Mouse (Mus musculus): ENCODE measurements around the gene Ndufv1. TPM values are rescaled to one million over a fixed set of nuclear protein-coding genes. Genes with fewer than 3 reads are reported as not detected.
"Not testable (repeated sequence)": the region's sequence is repeated elsewhere in the genome, so short reads cannot be mapped to it uniquely, and the experiment has no call there.

Gene Ndufv1
- polyA plus RNA-seq, 1 experiment from 2014 or later = 188 TPM

DNA sequence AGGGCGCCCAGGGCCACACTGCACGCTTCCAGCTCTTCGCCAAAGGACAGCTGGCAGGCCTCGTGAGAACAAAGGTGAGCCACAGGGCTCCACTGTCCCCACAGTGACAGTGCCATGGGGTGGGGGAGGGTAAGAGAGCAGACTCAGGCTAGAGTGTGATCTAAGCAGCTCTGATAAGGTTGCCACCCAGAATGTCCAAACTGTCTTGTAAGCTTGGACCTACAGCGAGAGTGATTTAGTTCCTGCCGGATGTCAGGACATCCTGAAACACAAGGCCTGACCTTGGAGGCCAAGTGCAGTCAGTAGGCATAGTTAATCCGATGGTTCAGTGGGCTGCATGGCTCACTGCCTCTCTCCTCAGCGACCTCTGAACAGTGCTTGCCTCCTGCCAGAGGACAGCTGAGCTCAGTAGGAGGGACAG lies 27.3 kb downstream of the Ndufv1 start:
- DNase-seq (ENCODE audit: low spot score) (peak; percentile 57), ATAC-seq (ENCODE audit: low FRiP score) (peak; percentile 42; the same call in 1 of the 2 replicates)
- H3K36me3 ChIP-seq (ENCODE audit: control insufficient read depth, insufficient read depth, low read length) = no peaks in the 10 kb centered on the region
- H3K9ac ChIP-seq (ENCODE audit: low read depth, low read length) = no peak overlapping the region
- no peak overlapping the region for H3K4me2 ChIP-seq (replicated peaks; ENCODE audit: low read depth, low read length)
- no peaks in the 10 kb centered on the region for H3K27me3 ChIP-seq (ENCODE audit: control insufficient read depth, insufficient read depth, low read length)
- WGBS = 17% methylated on average over 8 of the region's 8 CpGs
- no peaks in the 10 kb centered on the region for H3K9me3 ChIP-seq (ENCODE audit: control insufficient read depth, low read length)
- H3K27ac ChIP-seq (ENCODE audit: low read depth, low read length) = peak overlapping the region; percentile 58; the same call in 1 of the 2 replicates
- H3K4me3 ChIP-seq (ENCODE audit: low read depth, low read length) = no peak overlapping the region
- peaks cover 11% of the 10 kb centered on the region for H3K4me1 ChIP-seq (replicated peaks; ENCODE audit: control insufficient read depth, insufficient read depth, low read length)

DNA sequence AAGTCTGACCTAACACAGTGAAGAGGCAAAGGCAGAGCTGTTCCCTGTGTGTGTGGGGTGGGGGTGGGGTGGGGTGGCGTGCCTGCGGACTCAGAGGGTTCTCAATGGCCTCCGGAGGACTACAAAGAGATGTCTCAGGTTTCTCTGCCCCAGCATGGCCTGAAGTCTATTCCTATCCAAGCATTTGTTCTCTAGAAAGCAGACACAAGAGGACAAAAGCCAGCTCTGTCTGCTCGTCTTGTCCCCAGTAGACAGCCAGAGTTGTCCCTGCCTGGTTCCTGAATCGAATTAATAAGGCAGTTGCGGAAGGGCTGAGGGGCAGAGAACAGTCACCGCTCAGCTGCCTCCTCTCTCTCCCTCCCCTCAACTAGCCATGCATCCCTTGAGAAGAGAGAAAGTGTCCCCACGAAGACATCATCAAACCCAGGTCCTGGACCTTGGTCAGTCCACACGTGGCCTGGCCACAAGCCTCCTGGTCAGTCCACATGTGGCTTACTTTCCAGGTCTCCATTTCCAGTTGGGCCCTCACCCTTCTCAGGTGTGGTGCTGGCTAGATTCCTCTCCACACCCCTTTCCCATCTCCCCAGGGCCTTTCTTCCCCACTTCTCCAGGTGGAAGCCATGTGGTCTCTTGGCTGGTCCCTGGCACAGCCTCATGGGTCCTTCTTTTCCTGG lies 28.9 kb downstream of the Ndufv1 start:
- Histone ChIP-seq H3K27me3 (ENCODE audit: control insufficient read depth, insufficient read depth, low read length) (no peaks in the 10 kb centered on the region), H3K9ac (ENCODE audit: low read depth, low read length) (no peak overlapping the region), H3K4me2 (replicated peaks; ENCODE audit: low read depth, low read length) (no peak overlapping the region), H3K36me3 (ENCODE audit: control insufficient read depth, insufficient read depth, low read length) (no peaks in the 10 kb centered on the region), H3K27ac (ENCODE audit: low read depth, low read length) (peak overlapping the region; percentile 2; the same call in 1 of the 2 replicates), H3K4me3 (ENCODE audit: low read depth, low read length) (no peak overlapping the region), H3K9me3 (ENCODE audit: control insufficient read depth, low read length) (no peaks in the 10 kb centered on the region), H3K4me1 (replicated peaks; ENCODE audit: control insufficient read depth, insufficient read depth, low read length) (peaks cover 11% of the 10 kb centered on the region)
- DNase-seq (ENCODE audit: low spot score) (peak; percentile 36), ATAC-seq (ENCODE audit: low FRiP score) (no peak)
- WGBS = 20% methylated on average over 9 of the region's 9 CpGs

DNA sequence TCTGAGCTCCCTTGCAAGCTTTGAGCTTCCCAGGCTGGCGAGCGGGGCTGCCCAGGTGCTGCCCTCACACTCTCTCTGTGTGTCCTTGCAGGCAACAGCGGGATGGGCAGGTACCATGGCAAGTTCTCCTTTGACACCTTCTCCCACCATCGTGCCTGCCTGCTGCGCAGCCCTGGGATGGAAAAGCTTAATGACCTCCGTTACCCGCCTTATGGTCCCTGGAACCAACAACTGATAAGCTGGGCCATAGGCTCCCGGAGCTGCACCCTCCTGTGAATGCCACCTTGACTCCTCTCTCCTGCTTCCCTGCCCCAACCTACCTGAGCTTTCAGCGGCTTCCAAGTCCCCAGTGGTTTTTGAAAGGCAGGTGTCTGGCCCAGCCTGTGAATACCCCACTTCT lies 31.7 kb downstream of the Ndufv1 start:
- no peak for DNase-seq (ENCODE audit: low spot score)
- no peak for ATAC-seq (ENCODE audit: low FRiP score)

DNA sequence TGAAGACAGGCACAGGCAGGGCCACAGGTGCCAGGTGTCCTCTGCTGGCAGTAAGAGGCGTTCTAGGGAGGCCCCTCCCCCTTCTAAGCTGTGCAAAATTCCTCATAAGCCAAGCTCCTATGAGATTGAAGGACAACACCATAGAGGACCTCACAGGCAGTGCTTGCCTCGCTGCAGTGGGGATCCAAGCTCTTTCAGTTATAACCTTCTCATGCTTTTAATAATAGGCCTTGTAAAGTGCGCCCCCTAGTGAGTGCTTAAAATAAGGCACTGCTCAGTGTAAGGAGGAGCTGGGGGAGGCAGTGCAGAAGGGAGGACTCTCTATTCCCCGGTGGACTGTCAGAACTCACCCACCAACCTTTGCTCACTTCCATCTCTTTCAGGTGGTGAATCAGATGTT lies 32.3 kb downstream of the Ndufv1 start:
- Histone ChIP-seq H3K4me2 (replicated peaks; ENCODE audit: low read depth, low read length) (no peak overlapping the region), H3K4me3 (ENCODE audit: low read depth, low read length) (no peak overlapping the region), H3K36me3 (ENCODE audit: control insufficient read depth, insufficient read depth, low read length) (no peaks in the 10 kb centered on the region), H3K27me3 (ENCODE audit: control insufficient read depth, insufficient read depth, low read length) (no peaks in the 10 kb centered on the region), H3K27ac (ENCODE audit: low read depth, low read length) (no peak overlapping the region), H3K9me3 (ENCODE audit: control insufficient read depth, low read length) (no peaks in the 10 kb centered on the region), H3K4me1 (replicated peaks; ENCODE audit: control insufficient read depth, insufficient read depth, low read length) (peaks cover 10% of the 10 kb centered on the region), H3K9ac (ENCODE audit: low read depth, low read length) (no peak overlapping the region)
- WGBS = 18% methylated on average over 4 of the region's 4 CpGs
- peak; percentile 88 for DNase-seq (ENCODE audit: low spot score)
- ATAC-seq (ENCODE audit: low FRiP score) = peak; percentile 51

More for the DNA sequence above, 31.7 kb downstream of the Ndufv1 start:
- no peaks in the 10 kb centered on the region for H3K36me3 ChIP-seq (ENCODE audit: control insufficient read depth, insufficient read depth, low read length)
- no peak overlapping the region for H3K27ac ChIP-seq (ENCODE audit: low read depth, low read length)
- no peak overlapping the region for H3K4me3 ChIP-seq (ENCODE audit: low read depth, low read length)
- no peaks in the 10 kb centered on the region for H3K27me3 ChIP-seq (ENCODE audit: control insufficient read depth, insufficient read depth, low read length)
- peaks cover 11% of the 10 kb centered on the region for H3K4me1 ChIP-seq (replicated peaks; ENCODE audit: control insufficient read depth, insufficient read depth, low read length)
- no peak overlapping the region for H3K9ac ChIP-seq (ENCODE audit: low read depth, low read length)
- H3K4me2 ChIP-seq (replicated peaks; ENCODE audit: low read depth, low read length) = no peak overlapping the region
- no peaks in the 10 kb centered on the region for H3K9me3 ChIP-seq (ENCODE audit: control insufficient read depth, low read length)
- WGBS = 74% methylated on average over 9 of the region's 9 CpGs

DNA sequence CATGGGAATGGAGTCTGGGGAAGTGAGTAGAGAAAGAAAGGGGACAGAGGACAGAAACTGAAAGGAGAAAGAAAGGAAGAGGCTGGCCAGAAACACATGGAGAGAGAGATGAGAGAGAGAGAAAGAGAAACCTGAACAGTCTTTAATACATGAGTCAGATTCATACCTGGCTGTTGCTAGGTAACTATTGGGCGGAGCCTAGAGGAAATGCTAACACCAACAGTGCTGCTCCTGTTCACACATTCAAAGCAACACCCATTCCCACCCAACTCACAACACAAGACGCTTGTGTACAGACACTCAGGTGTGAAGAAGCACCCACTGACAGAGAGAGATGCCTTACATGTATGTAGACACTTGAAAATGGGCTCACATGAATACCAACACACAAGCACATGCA lies 36.7 kb downstream of the Ndufv1 start:
- Histone ChIP-seq H3K4me1 (replicated peaks; ENCODE audit: control insufficient read depth, insufficient read depth, low read length) (no peaks in the 10 kb centered on the region), H3K27me3 (ENCODE audit: control insufficient read depth, insufficient read depth, low read length) (no peaks in the 10 kb centered on the region), H3K9ac (ENCODE audit: low read depth, low read length) (no peak overlapping the region), H3K9me3 (ENCODE audit: control insufficient read depth, low read length) (no peaks in the 10 kb centered on the region), H3K36me3 (ENCODE audit: control insufficient read depth, insufficient read depth, low read length) (no peaks in the 10 kb centered on the region), H3K4me2 (replicated peaks; ENCODE audit: low read depth, low read length) (no peak overlapping the region), H3K4me3 (ENCODE audit: low read depth, low read length) (no peak overlapping the region), H3K27ac (ENCODE audit: low read depth, low read length) (no peak overlapping the region)
- WGBS = 88% methylated on average over 2 of the region's 2 CpGs
- ATAC-seq (ENCODE audit: low FRiP score) (no peak), DNase-seq (ENCODE audit: low spot score) (no peak)

DNA sequence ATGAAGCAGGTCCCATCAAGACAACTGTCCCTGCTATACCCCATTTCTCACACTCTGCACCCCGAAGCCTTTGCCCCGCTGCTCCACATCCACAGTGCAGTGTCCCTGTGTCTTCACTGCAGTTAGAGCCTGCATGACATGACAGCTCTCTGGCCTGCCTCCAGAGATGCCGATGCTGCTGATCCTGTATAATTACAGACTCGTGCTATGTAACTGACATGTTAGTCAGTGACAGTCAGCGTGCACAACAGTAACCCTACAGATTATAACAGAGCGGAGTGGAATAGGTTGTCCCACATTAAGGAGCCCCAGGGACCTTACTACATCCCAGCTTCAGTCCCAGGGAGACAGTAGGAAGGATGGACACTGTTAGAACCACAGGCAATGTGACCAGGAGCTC lies 38.0 kb downstream of the Ndufv1 start:
- H3K4me2 ChIP-seq (replicated peaks; ENCODE audit: low read depth, low read length); DNase-seq (ENCODE audit: low spot score); H3K27me3 ChIP-seq (ENCODE audit: control insufficient read depth, insufficient read depth, low read length); H3K4me1 ChIP-seq (replicated peaks; ENCODE audit: control insufficient read depth, insufficient read depth, low read length); H3K9ac ChIP-seq (ENCODE audit: low read depth, low read length); H3K9me3 ChIP-seq (ENCODE audit: control insufficient read depth, low read length); H3K4me3 ChIP-seq (ENCODE audit: low read depth, low read length); H3K36me3 ChIP-seq (ENCODE audit: control insufficient read depth, insufficient read depth, low read length); H3K27ac ChIP-seq (ENCODE audit: low read depth, low read length); ATAC-seq (ENCODE audit: low FRiP score): not testable (repeated sequence)
- 83% methylated on average over 6 of the region's 6 CpGs for WGBS

DNA sequence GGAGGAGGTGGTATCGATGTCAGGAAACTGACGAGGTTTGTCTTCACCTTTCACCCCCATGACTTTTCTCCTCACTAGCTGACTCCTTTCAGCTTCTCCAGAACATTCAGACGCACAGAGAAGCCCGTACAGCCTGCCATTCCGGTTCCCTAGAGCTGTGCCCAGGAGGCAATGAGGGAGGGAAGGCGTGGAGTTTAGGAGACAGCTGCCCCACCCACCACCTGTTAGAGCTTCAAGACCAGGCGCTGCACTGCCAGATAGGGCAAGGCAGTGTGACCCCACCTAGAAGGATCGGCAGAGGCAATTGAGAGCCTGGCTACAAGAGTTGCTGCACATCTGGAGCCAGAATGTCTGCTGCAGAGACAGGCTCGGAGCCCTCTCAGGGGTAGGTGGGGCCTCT lies 40.4 kb downstream of the Ndufv1 start, which contains the start of gene Aldh3b2:
Gene Aldh3b2 (plus strand): TSS at position 100 of the 400 bp plus-strand sequence.
- H3K4me2 ChIP-seq (replicated peaks; ENCODE audit: low read depth, low read length) = no peak within 1 kb of the TSS
- no peak within 1 kb of the TSS for H3K9ac ChIP-seq (ENCODE audit: low read depth, low read length)
- no peaks in the 10 kb centered on the region for H3K27me3 ChIP-seq (ENCODE audit: control insufficient read depth, insufficient read depth, low read length)
- WGBS = 47% methylated on average over 9 of the region's 9 CpGs
- no peak within 1 kb of the TSS for H3K4me3 ChIP-seq (ENCODE audit: low read depth, low read length)
- DNase-seq (ENCODE audit: low spot score) = no peak
- H3K36me3 ChIP-seq (ENCODE audit: control insufficient read depth, insufficient read depth, low read length) = no peaks in the 10 kb centered on the region
- H3K4me1 ChIP-seq (replicated peaks; ENCODE audit: control insufficient read depth, insufficient read depth, low read length) = no peaks in the 10 kb centered on the region
- ATAC-seq (ENCODE audit: low FRiP score) = no peak
- H3K9me3 ChIP-seq (ENCODE audit: control insufficient read depth, low read length) = no peaks in the 10 kb centered on the region
- no peak within 1 kb of the TSS for H3K27ac ChIP-seq (ENCODE audit: low read depth, low read length)

DNA sequence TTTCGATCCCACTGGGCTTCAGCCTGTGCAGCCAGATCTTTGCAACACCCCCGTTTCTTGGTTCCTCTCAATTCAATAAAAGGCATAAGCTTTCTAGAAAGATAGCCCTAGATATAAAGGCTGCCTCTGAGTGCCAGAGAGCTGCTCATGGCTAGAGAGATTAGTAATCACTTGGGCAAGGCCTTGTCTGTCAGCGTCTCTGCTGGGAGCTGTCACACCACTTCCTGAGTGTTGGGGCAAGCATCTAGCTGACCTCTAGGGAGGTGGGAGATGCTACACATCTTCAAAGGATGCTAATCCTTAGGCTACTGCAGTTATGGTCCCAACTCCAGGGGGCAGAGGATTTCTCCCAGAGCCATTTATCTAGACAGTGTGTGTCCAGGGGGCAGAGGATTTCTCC lies 45.3 kb downstream of the Ndufv1 start:
- Histone ChIP-seq H3K36me3 (ENCODE audit: control insufficient read depth, insufficient read depth, low read length) (no peaks in the 10 kb centered on the region), H3K4me3 (ENCODE audit: low read depth, low read length) (no peak overlapping the region), H3K27me3 (ENCODE audit: control insufficient read depth, insufficient read depth, low read length) (no peaks in the 10 kb centered on the region), H3K4me2 (replicated peaks; ENCODE audit: low read depth, low read length) (no peak overlapping the region), H3K27ac (ENCODE audit: low read depth, low read length) (no peak overlapping the region), H3K9me3 (ENCODE audit: control insufficient read depth, low read length) (no peaks in the 10 kb centered on the region), H3K4me1 (replicated peaks; ENCODE audit: control insufficient read depth, insufficient read depth, low read length) (no peaks in the 10 kb centered on the region), H3K9ac (ENCODE audit: low read depth, low read length) (no peak overlapping the region)
- 72% methylated on average over 3 of the region's 3 CpGs for WGBS
- ATAC-seq (ENCODE audit: low FRiP score) (no peak), DNase-seq (ENCODE audit: low spot score) (no peak)

- 71% methylated on average over 11 of the region's 11 CpGs for WGBS
- H3K27ac ChIP-seq (ENCODE audit: low read depth, low read length) = no peak overlapping the region
- no peaks in the 10 kb centered on the region for H3K36me3 ChIP-seq (ENCODE audit: control insufficient read depth, insufficient read depth, low read length)
- no peak overlapping the region for H3K9ac ChIP-seq (ENCODE audit: low read depth, low read length)
- no peaks in the 10 kb centered on the region for H3K9me3 ChIP-seq (ENCODE audit: control insufficient read depth, low read length)
- H3K4me2 ChIP-seq (replicated peaks; ENCODE audit: low read depth, low read length) = no peak overlapping the region
- H3K27me3 ChIP-seq (ENCODE audit: control insufficient read depth, insufficient read depth, low read length) = no peaks in the 10 kb centered on the region
- no peaks in the 10 kb centered on the region for H3K4me1 ChIP-seq (replicated peaks; ENCODE audit: control insufficient read depth, insufficient read depth, low read length)
- DNase-seq (ENCODE audit: low spot score) (no peak), ATAC-seq (ENCODE audit: low FRiP score) (no peak)
- H3K4me3 ChIP-seq (ENCODE audit: low read depth, low read length) = no peak overlapping the region
Observed at GRCm38 (mm10) chr19:3966330-3967075, 46.1 kb downstream of the Ndufv1 start.

Data from hindbrain, embryonic 11.5 days (tissue).